Mouse (Mus musculus) spleen, postnatal 14 days (tissue): ENCODE measurements around the gene Tgfa.

Experiments
- DNase-seq, 2 experiments: peaks; one replicate each; pipeline ENCODE4 v3.0.0; 2021 to 2022; ENCODE audit warnings: low spot score in 2 of 2

The Tgfa gene

GRCm38 (mm10) chr6:86194941-86195932, at the start of gene Tgfa:
TSS of gene Tgfa (plus strand) at chr6:86195223.
- DNase-seq, result peak in 1 of 2 experiments; percentile 10

- no peak for DNase-seq
These were observed 46.5 kb upstream of the Tgfa start for GRCm38 (mm10) chr6:86148518-86148917.

DNA sequence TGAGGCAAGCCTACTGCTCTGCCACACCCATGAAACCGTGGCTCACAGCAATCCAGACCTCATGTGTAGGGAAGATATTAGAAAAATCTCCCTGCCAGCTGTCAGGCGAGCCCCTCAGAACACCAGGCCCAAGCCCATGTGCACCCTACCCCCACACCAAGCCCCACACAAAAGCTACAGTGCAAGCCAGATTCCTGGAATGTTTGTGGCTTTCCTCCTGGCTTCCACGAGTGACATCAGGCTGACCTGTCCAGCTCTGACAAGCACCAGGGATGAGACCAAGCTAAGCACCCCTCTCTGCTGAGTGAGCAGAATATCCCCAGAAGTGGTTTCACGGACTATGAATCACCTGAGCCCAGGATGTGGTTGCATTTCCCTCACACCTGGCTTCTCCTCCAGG, 46.0 kb upstream of the Tgfa start:
- no peak for DNase-seq

DNA sequence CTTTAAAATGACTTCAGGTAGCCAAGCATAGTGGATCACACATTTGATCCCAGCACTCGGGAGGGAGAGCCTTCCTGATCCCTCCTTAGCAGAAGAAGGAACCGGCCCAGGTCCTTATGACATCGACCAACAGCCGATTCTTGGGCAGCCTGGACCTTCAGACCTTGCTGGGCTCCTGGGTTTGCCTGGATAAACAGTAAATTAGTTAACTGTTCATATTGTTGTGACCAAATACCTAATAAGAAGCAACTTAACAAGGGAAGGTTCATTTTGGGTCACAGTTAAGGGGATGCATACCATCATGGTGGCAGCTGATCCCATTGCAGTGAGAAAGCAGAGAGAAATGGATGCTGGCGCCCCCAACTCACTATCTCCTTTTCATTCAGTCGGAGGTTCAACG, 42.3 kb upstream of the Tgfa start:
- DNase-seq, result no peak

- DNase-seq, result no peak
These were observed 41.5 kb upstream of the Tgfa start for GRCm38 (mm10) chr6:86153436-86153990.

DNA sequence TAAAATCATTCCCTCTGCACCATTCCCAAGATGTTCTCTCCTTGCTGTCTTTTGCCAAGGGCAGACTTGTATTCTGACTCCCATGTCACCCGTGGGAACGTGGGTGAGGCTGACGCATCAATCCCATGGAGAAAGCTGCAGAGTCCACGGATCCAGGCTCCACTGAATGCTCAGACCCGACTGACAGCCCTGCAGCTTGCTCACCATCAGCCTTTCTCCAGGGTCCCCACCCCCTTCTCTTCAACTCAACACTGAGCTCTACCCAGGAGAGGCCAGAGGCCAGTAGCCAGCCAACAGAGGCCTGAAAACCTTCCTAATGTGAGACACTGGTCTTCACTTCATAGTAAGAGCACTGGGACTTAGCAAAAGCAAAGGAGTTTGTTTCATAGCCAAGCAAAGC, 41.0 kb upstream of the Tgfa start:
- no peak for DNase-seq

GRCm38 (mm10) chr6:86154481-86154880, 40.5 kb upstream of the Tgfa start:
- DNase-seq, result no peak

GRCm38 (mm10) chr6:86157253-86158234, 37.5 kb upstream of the Tgfa start:
- DNase-seq, result no peak

DNA sequence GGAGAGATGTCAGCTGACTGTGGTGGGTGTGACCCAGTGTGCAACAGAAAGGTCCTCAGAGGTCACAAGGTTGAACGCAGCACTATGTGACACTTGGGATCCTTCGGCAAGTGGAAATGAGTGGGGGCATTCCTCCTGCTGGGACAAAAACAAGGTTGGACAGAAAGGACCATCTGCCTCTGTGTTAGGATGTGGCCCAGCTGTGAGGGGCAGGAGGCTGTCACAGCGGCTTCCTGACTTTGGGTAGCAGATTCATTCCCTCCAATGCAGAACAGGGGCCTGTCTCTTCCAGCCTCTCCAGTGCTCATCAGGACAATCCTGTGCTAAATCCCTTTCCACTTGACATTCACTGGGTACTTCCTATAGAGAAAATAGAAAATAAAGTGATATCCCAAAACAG, 34.1 kb upstream of the Tgfa start:
- DNase-seq, result no peak

DNA sequence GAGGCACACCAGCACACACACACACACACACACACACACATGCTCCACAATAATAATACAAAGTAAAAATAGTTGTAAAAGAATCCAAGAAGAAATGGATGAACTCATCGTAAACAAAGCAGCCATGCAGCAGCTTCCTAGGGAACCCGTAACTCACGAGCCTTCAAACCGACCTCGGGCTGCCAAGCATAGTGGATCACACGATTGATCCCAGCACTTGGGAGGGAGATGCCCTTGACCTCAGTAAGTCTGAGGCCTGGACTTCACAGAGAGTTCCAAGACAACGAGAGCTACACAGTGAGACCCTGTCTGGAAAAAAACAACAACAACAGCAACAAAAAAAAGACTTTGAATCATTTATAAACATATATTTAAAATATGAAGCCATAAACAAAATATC, 33.4 kb upstream of the Tgfa start:
- DNase-seq, result no peak

- DNase-seq, result no peak
These were observed 31.0 kb upstream of the Tgfa start for GRCm38 (mm10) chr6:86164028-86164427.

GRCm38 (mm10) chr6:86166426-86166825, 28.6 kb upstream of the Tgfa start:
- DNase-seq, result no peak

DNA sequence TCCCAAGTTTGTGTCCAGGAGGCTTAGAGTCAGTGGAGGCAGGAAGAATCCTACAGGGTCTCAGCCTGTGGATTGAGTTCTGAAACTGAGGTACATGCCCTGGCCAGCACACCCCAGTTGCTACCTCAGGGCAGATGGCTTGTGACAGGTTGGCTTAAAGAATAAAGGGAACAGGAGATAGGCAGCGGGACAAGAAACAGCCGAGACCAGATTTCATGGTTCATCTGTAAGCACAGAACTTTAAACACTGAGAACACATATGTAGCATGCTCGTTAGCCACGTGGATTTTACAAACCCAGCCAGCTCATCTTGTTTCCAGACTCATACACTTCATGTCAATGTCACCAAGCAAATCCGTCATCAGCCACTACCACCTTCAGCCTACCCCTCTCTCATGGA, 27.2 kb upstream of the Tgfa start:
- no peak for DNase-seq

GRCm38 (mm10) chr6:86169166-86169565, 25.9 kb upstream of the Tgfa start:
- DNase-seq, result no peak

- no peak for DNase-seq
These were observed 18.8 kb upstream of the Tgfa start for GRCm38 (mm10) chr6:86176236-86176635.

DNA sequence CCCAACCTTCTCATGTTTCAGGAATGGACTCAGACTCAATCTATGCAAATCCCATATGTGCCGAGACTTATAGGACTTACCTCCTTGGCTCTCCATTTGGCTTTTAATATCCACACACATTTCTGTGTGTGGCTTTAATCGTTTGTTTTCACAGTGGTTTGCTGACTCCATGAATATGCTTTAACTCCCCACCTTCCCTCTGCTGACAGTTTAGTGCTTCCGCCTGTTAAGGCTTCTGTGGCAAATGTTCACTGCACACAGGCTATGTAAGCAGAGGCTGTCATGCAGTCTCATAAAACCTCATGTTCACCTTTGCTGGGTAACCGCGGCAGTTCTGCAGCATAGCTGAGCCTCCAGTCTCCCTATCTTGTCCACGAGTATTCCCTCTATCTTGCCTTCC, 18.3 kb upstream of the Tgfa start:
- DNase-seq, result no peak

DNA sequence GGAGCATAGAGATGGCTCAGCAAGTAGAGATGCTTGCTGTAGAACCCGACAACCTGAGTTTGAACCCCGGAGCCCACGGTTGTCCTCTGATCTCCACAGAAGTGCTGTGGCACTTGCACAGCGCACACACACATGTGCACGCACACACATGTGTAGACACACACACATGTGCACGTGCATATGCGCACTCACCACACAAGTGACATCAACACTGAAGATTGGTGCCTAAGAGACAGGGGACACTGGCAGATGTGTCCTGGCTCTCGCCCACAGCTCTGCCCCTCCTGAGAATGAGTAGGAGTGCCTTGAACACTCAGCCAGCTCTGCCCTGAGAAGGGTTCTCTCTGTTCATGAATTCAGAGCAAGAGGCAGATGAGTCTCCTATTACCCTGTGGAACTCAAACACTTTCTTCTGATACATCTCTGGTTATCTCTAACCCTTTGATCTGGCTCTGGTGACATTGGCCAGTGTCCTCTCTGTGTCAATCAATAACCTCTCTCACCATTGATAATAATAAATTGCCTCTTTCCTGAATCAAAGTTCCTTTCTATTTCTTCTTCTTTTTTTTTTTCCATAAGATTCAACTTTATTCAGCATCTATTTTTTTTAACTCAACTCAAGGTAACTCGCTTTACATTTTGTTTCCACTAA, 17.6 kb upstream of the Tgfa start:
- DNase-seq, result no peak

- no peak for DNase-seq
These were observed 14.4 kb upstream of the Tgfa start for GRCm38 (mm10) chr6:86180617-86181016.

GRCm38 (mm10) chr6:86182016-86182415, 13.0 kb upstream of the Tgfa start:
- no peak for DNase-seq

DNA sequence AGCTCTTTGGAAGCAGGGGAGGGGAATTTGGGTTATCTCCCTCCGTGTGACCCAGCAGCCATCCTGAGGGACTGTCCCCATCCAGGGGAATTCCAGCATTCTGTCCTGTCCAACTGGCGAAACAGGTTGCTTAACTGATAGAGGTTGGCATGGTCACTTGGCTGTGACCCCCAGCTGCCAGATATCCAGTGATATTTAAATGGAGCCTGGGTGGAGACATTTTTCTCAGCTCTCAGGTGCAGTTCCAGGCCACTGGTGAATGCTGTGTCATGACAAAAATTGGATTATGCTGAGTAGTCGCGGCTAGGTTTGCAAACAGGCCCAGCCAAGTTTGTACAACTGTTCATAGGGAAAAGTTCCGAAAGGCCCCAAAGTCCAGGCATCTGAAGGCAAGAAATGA, 12.4 kb upstream of the Tgfa start:
- no peak for DNase-seq

DNA sequence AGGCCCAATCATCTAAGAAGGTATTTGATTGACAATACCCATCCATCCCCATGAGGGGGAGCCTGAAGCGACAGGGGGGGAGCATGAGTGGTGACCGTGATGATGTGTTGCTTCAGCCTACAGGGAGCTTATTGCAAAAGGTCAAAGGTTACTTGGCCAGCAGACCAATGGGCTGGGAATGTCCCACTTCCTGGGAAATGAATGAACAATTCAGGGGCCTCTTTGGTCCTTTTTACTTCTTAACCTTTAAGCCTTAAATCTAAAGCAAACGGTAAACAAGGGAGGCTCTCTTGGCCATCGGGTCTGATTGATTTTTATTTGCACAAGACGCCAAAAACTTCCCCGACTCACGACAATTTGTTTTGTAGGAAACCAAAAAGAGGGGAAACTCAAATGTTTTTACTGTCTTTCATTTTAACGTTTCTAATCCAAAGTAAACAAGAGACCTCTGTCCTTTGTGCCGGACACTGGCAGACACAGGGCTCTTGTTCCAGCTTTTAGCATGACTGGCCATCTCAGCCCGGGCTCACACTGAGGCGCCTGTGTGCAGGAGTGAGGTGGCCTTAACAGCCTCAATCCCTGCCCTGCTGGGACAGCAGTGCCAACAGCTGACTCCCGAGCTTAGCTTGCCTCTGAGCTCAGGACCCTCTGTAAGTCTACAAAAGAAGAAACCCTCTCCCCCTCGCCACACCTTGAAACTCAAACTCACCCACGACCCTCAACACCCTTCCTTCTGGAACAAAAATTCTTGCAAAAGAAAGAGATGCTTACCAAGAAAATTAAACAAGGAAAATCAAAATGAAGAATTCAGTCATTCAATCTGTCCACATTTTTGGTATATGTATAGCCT, 8.7 kb upstream of the Tgfa start:
- DNase-seq, result no peak
